Mouse (Mus musculus): Measurements from ENCODE around the gene Mak. TPM values are rescaled to one million over a fixed set of nuclear protein-coding genes. Genes with fewer than 3 reads are reported as not detected.
A peak's percentile ranks its signal among the peaks of the same experiment; 100 is the strongest.

The Mak gene
- total RNA-seq, 1 experiment from 2014 or later, result not detected

GRCm38 (mm10) chr13:41080700-41081099, 1.2 kb upstream of the Mak start:
- no peak for ATAC-seq (replicated peaks in 1 of 2; ENCODE audit: insufficient read depth in 1 of 2, low FRiP score in 2 of 2, low TSS enrichment in 1 of 2, low read depth in 1 of 2, poor library complexity in 2 of 2, severe bottlenecking in 2 of 2)

DNA sequence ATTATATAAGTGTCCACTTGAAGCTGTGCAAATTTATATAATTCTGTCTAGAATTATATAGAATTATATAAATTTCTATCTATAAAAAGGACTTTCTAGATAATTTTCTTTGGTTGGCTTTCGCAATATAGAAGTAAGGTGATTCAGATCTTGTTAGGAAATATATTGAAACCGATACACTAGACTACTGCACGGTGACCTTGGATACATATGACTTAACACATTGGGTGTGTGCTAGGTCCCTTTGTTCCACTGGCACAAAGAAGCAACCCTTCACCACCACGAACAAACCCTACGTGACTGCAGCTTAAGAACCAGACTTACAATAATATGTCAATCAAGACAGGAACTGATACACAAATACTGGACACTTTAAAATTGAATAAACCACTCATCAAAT, 353 bp upstream of the Mak start:
- ATAC-seq (replicated peaks in 1 of 2; ENCODE audit: insufficient read depth in 1 of 2, low FRiP score in 2 of 2, low TSS enrichment in 1 of 2, low read depth in 1 of 2, poor library complexity in 2 of 2, severe bottlenecking in 2 of 2), result no peak

GRCm38 (mm10) chr13:41078690-41079420, 651 bp downstream of the Mak start:
- no peak for ATAC-seq (replicated peaks in 1 of 2; ENCODE audit: insufficient read depth in 1 of 2, low FRiP score in 2 of 2, low TSS enrichment in 1 of 2, low read depth in 1 of 2, poor library complexity in 2 of 2, severe bottlenecking in 2 of 2)

DNA sequence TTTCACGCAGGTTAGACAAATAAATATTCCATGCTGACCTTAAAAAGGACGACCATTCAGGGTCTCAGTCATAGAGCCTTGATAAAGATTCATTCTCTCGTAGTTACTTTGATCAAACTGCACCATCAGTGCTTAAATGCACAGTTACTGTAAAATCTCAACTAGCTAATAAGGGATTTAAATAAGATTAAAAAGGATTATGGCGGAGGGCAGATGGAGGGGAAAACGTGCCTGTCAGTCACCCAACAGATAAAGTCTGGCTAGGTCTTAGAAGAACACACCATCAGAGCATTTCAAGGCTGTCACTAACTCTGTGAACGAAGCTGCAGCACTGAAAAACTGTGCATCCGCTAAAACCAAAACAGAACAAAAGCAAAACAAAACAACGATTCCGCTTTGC, 1.6 kb downstream of the Mak start:
- ATAC-seq (replicated peaks in 1 of 2; ENCODE audit: insufficient read depth in 1 of 2, low FRiP score in 2 of 2, low TSS enrichment in 1 of 2, low read depth in 1 of 2, poor library complexity in 2 of 2, severe bottlenecking in 2 of 2), result no peak

DNA sequence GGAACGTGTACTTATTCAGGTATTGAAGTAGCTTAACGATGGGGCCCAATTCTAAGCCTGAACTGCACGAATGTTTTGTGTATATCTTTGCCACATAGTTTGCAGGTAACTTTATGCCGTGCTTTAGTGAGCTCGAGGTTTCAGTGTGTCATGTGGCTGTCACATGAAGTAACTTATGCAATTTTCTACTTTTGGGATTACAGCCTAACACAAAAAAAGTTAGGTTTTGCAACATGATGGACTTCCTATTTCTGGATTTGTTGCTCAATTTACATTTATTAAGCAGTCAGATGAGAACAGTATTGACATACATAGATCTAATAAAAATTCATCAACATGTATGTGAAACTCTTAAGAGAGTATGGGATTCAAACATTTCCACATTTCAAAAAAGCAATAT, 5.7 kb downstream of the Mak start:
- ATAC-seq (replicated peaks in 1 of 2; ENCODE audit: insufficient read depth in 1 of 2, low FRiP score in 2 of 2, low TSS enrichment in 1 of 2, low read depth in 1 of 2, poor library complexity in 2 of 2, severe bottlenecking in 2 of 2), result no peak

DNA sequence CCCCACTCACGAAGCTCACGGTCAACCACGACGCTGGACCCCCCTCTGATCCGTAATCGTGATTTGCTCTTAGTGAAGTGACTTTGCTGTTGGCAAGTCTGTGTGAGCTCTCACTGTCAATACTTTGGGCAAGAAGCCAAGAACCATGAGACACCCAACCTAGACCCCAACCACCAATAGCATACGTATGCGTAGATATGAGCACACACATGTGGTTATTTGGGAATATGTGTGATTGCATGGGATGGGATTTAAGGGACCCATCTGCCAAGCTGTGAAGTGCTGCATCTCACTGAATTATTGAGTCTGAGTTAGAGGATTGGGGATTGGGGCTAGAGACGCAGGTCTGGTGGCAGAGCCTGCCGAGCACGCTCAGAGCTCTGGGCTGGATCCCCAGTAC, 7.9 kb downstream of the Mak start:
- no peak for ATAC-seq (replicated peaks in 1 of 2; ENCODE audit: insufficient read depth in 1 of 2, low FRiP score in 2 of 2, low TSS enrichment in 1 of 2, low read depth in 1 of 2, poor library complexity in 2 of 2, severe bottlenecking in 2 of 2)

DNA sequence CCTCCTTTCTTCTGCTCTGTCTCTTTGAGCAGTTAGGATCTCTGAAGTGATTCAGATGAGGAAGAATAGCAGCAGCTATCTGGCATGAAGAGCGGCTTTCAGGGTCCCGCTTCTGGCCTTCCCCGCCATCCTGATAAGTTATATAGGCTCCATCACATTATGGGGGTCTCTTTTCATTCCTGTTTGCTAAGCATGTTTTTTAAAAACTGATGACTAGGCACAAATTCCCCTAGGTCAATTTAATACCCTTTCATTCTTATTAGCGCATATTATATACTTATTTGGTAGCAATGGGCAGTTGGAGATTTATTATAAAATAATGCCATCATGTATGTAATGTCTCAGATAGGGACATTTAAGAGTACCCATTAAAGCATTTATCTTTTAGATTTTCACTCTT, 11.9 kb downstream of the Mak start:
- ATAC-seq (replicated peaks in 1 of 2; ENCODE audit: insufficient read depth in 1 of 2, low FRiP score in 2 of 2, low TSS enrichment in 1 of 2, low read depth in 1 of 2, poor library complexity in 2 of 2, severe bottlenecking in 2 of 2), result no peak

- ATAC-seq (replicated peaks in 1 of 2; ENCODE audit: insufficient read depth in 1 of 2, low FRiP score in 2 of 2, low TSS enrichment in 1 of 2, low read depth in 1 of 2, poor library complexity in 2 of 2, severe bottlenecking in 2 of 2), result no peak
Observed at GRCm38 (mm10) chr13:41051965-41052364, 27.5 kb downstream of the Mak start.

GRCm38 (mm10) chr13:41047280-41047679, 32.2 kb downstream of the Mak start:
- ATAC-seq (replicated peaks in 1 of 2; ENCODE audit: insufficient read depth in 1 of 2, low FRiP score in 2 of 2, low TSS enrichment in 1 of 2, low read depth in 1 of 2, poor library complexity in 2 of 2, severe bottlenecking in 2 of 2), result no peak

DNA sequence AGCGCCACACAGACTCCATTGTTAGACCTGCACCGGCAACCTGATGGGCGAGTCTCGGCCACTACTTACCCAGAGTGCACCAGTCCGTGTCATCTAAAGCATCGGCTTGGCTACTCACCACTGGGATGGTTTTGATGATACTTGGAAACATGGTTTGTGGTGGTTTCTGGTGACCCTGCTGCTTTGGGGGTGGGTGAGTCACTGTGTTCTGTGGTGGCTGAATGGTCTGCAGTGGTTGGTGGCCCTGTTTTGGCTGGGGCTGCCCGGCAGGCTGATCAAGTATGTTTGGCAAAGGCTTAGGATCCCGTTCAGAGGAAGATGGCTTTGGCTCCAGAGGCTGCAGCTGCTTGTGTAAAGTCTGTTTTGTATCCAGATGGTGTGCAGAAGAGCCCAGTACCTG, 33.6 kb downstream of the Mak start:
- no peak for ATAC-seq (replicated peaks in 1 of 2; ENCODE audit: insufficient read depth in 1 of 2, low FRiP score in 2 of 2, low TSS enrichment in 1 of 2, low read depth in 1 of 2, poor library complexity in 2 of 2, severe bottlenecking in 2 of 2)

GRCm38 (mm10) chr13:41042511-41042910, 37.0 kb downstream of the Mak start:
- no peak for ATAC-seq (replicated peaks in 1 of 2; ENCODE audit: insufficient read depth in 1 of 2, low FRiP score in 2 of 2, low TSS enrichment in 1 of 2, low read depth in 1 of 2, poor library complexity in 2 of 2, severe bottlenecking in 2 of 2)

DNA sequence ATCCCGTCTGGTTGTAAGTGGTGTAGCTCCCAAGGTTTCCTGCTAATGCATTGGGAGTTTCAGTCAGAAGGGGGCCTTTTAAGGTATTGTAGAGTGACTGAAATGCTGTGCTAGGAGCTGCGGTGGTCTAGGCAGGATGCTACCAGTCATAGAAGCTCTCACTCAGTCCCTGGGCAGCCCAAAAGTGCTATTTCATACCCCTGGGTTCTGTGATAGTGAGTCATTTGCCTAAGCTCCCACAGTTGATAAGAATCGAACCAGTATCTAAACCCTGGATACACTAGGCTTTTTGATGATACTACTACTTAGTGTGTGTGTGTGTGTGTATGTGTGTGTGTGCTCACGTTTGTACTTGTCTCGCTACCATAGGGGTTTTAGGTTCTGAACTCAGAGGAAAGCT, 49.4 kb downstream of the Mak start:
- ATAC-seq (replicated peaks in 1 of 2; ENCODE audit: insufficient read depth in 1 of 2, low FRiP score in 2 of 2, low TSS enrichment in 1 of 2, low read depth in 1 of 2, poor library complexity in 2 of 2, severe bottlenecking in 2 of 2), result no peak

DNA sequence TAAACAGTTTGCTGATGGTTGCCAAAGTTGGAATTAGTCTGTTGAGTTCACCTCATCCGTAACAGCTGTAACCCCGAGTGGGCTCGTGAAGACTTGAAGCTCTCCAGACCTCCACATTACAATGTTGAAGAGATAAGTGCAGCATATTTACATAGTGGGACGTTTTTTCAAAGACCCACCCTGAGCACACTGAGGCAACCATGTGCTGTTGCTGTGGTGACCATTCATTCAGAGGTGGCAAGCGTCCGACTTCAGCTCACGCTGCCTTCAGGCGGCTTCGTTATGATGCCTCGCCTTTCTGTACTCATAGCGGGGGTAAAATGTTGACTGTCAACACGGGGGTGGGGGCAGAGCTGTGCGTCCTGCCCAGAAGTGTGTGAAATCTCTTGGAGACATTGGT, 57.4 kb downstream of the Mak start:
- no peak for ATAC-seq (replicated peaks in 1 of 2; ENCODE audit: insufficient read depth in 1 of 2, low FRiP score in 2 of 2, low TSS enrichment in 1 of 2, low read depth in 1 of 2, poor library complexity in 2 of 2, severe bottlenecking in 2 of 2)

DNA sequence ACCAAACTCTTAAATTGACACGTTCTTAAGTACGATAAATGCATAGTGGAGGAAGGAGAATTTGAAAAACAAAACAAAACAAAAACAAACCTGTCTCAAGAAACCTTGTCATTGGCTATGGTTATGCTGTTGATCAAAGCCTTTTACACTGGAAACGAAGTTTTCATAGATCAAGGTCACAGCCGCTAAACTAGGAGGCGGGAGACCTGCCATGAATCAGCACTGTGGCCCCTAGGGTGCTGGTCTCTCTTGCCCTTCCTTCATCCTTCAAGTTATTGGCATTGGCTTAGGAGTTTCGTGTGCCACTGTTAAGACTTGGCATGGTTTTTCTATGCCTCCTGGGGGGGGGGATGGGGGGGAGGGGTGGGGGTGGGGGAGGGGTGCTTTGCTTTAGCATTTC, 57.9 kb downstream of the Mak start:
- ATAC-seq (replicated peaks in 1 of 2; ENCODE audit: insufficient read depth in 1 of 2, low FRiP score in 2 of 2, low TSS enrichment in 1 of 2, low read depth in 1 of 2, poor library complexity in 2 of 2, severe bottlenecking in 2 of 2), result no peak

DNA sequence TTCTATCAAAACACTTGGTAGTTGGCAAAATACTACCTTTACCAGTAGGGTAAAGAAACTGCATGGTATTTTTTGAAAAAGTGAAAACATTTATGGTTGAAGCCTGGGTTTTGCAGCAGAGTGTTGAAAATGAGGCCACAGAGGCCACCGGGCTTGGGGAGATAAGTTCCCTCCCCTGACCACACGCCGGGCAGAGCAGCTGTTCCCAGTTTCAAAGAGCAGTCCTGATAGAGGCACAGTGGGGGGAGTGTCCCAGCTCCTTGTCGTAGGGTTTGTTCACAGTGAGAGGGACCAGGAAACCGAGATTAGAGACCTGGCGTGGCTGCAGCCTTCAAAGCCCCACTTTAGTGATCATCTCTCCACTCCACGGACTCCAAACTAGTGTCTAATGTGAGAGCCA, 59.0 kb downstream of the Mak start:
- ATAC-seq (replicated peaks in 1 of 2; ENCODE audit: insufficient read depth in 1 of 2, low FRiP score in 2 of 2, low TSS enrichment in 1 of 2, low read depth in 1 of 2, poor library complexity in 2 of 2, severe bottlenecking in 2 of 2), result no peak

DNA sequence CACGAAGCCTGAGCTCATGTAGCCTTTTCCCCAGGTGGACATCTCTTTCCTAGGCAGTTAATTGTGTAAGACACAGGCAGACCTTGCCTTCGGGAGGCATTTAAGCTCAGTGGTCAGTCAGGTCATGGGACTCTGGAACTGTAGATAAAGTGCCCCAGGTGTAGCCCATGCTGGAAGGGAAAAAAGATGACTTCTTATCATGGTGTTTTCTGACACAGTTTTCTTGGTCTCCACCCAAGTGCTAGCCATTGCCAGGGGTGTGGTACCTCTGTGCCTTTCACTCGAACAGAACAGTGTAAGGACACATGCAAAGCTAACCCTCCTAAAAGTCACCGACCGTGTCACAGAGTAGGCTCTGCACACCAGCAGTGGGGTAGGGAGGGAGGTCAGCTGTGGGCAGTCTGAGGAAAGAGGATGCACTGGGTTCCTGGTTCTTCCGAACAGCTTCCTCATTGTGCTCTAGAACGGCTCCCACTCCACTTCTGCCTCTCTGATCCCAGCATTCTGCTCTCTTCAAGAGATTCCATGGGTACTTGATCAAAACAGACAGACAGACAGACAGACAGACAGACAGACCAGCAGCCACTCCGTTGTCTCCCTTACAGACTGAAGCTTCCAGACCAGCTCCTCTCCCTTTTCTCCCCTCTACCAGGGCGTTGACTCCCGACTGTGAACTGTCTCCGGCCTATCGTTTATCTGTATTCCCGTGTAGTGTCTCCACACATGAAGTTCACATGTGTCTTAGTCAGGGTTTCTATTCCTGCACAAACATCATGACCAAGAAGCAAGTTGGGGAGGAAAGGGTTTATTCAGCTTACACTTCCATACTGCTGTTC, 60.5 kb downstream of the Mak start:
- ATAC-seq (replicated peaks in 1 of 2; ENCODE audit: insufficient read depth in 1 of 2, low FRiP score in 2 of 2, low TSS enrichment in 1 of 2, low read depth in 1 of 2, poor library complexity in 2 of 2, severe bottlenecking in 2 of 2), result no peak

GRCm38 (mm10) chr13:41018236-41018635, 61.3 kb downstream of the Mak start:
- no peak for ATAC-seq (replicated peaks in 1 of 2; ENCODE audit: insufficient read depth in 1 of 2, low FRiP score in 2 of 2, low TSS enrichment in 1 of 2, low read depth in 1 of 2, poor library complexity in 2 of 2, severe bottlenecking in 2 of 2)

GRCm38 (mm10) chr13:41017832-41018231, 61.7 kb downstream of the Mak start:
- peak in 1 of 2 experiments; percentile 3; a peak in 1 of 4 replicates for ATAC-seq (replicated peaks in 1 of 2; ENCODE audit: insufficient read depth in 1 of 2, low FRiP score in 2 of 2, low TSS enrichment in 1 of 2, low read depth in 1 of 2, poor library complexity in 2 of 2, severe bottlenecking in 2 of 2)
